Mouse (Mus musculus): ENCODE data around the gene Tlr4.

DNA sequence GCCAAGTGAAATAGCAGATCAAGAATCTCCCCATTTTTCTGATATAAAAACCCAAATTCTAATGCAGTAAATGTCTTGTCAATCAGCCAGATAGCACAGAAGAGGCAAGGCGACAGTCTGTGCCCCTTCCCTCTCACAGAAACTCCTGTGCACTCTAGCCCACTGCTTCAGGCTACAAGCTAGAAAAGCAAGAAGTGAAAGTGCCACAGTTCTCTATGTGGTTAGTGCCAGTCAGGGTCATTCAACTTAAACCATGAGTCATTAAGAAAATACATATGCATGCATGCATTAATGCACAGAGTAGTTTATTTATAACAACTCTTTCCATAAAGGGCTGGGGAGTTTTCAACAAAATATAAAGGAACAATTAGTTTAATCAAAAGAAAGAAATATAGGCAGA, 15.9 kb downstream of the Tlr4 start:
- TF ChIP-seq CTCF (IDR thresholded peaks at IDR 0.05; ENCODE audit: low read depth), result no peak
- TF ChIP-seq EP300 (optimal IDR thresholded peaks at IDR 0.05), result no peak

All from stomach, postnatal 0 days (tissue).